Mouse (Mus musculus): ENCODE measurements around the gene Lrpap1.

The Lrpap1 gene

GRCm38 (mm10) chr5:35118418-35118817, 12.9 kb upstream of the Lrpap1 start:
- no peak for DNase-seq

- DNase-seq, result no peak
Measured at GRCm38 (mm10) chr5:35117633-35118032, 12.1 kb upstream of the Lrpap1 start.

DNA sequence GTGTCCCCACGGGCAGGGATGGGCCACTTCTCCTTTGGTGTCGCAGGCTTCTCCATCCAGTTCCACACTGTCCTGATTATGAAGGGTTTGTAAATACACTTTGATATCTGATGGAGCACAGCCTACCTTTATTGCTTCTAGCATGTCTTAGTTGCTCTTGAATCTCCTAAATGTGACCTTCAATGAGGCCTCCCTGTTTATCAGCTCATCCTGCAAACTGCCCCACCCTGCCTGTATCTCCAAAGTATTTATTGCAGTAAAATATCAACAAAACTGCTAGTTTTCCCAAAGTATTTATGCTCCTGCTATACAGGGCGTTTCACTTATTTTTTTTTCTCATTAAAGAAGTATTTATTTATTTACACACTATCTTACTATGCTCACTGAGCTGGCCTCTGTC, 10.4 kb upstream of the Lrpap1 start:
- DNase-seq, result no peak

- no peak for DNase-seq
Measured at GRCm38 (mm10) chr5:35112444-35112843, 6.9 kb upstream of the Lrpap1 start.

- DNase-seq, result no peak
Measured at GRCm38 (mm10) chr5:35105922-35106298, 344 bp upstream of the Lrpap1 start.

GRCm38 (mm10) chr5:35104183-35104959, 1.2 kb downstream of the Lrpap1 start:
- no peak for DNase-seq

DNA sequence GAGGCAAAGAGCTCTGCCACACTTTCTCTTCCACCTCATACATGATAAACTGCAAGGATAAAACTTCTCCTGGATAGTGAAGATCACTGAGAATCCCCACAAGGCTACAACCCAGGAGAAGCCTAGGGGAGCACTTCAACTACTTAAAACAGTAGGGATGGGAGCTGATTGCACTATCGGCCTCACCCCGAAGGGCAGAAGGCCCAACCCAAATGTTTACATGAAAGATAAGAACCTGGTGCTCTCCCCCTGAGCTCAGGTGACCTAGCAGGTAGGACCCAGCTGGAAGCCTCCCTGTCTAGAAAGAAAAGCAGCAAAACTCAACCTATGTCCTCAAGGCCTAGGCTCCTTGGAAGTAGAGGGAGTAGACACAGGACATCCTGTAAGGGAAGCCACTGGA, 2.0 kb downstream of the Lrpap1 start:
- no peak for DNase-seq

DNA sequence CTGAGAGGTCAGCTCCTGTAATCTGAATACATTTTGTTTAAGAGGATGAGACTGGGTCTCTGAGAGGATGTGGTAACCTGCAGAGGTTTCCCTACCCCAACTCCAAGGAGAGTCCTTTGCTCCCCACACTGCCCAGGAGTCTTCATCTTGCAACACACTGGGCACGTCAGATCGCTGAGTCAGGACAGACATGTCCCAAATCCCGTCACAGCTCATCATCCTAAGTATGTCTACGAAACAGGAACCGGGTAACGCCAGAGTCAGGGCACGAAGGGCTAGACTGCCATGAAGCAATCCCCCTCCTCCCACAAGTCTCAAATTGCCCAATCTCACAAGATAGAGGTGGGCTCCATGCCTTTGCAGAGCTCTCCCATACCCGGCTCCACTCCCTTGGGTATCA, 2.5 kb downstream of the Lrpap1 start:
- DNase-seq, result no peak

DNA sequence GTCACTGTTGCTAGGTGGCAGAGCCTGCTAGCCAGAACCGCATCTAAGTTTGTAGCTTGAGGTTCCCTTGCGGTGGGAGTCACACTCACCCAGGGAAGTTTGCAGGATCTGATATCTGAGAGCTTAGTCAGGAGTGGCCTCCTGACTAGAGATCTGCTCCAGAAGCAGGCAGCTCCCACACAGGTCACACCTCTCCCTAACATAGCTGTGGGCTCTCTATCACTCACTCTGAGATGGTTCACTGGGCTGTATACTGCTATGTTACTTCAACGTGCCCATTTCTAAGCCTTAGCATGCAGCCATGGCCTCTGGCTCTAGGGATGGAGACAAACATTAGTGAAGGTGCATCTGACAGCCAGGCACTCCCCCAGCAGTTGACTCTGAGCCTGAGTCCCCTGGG, 13.9 kb downstream of the Lrpap1 start:
- DNase-seq, result no peak

DNA sequence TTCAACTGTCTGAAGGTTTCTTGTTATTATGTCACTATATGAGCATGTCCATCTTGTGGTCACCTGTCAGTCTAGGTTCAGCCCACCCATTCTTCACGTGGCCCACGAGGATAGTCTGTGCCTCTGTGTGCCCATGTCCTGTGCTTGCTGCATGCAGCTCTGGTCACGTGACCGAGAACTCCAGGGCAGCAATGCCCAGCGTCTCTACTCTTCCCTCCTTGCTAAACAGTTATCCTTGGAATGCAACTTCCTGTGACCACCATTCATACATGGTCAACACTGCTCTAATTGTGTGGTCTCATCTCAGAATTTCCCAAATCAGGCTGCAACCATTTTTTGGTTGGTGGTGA, 16.0 kb downstream of the Lrpap1 start:
- no peak for DNase-seq

- DNase-seq, result peak; percentile 57 to 69
Measured at GRCm38 (mm10) chr5:35088785-35089613, 16.6 kb downstream of the Lrpap1 start.

GRCm38 (mm10) chr5:35084913-35085312, 20.7 kb downstream of the Lrpap1 start:
- no peak for DNase-seq

DNA sequence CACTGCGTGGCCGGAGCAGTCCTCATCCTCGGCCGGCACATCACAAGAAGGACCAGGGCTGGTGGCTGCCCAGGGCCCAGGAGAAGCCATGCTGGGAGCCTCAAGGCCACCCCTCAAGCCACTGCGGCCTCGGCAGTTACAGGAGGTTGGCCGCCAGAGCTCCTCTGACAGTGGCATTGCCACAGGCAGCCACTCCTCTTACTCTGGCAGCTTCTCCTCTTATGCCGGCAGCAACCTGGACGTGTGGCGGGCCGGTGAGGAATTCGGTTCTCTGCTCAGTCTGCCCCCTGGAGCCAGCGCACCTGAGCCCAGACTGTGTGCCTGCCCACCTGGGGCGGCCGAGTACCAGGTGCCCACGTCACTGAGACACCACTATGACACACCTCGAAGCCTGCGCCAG, 26.5 kb downstream of the Lrpap1 start:
- no peak for DNase-seq

DNA sequence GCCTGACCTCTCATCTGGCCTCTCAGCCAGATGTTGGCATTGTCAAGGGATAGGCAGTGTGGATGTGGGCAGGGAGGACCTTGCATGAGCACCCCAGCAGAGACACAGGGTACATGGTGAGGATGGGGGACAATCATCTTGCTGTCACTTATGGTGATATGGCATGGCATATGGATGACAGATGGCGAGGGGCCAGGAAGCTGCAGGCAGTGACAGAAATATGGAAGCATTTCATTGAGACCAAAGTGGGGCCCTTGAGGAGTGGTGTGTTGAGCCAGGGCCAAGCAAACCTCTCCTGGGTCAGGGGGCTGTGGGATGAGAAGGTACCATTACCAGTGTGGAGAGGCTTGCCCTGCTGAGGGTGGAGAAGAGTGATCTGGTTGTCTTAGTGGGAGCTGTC, 29.2 kb downstream of the Lrpap1 start:
- no peak for DNase-seq

GRCm38 (mm10) chr5:35073992-35074391, 31.6 kb downstream of the Lrpap1 start:
- DNase-seq, result no peak

DNA sequence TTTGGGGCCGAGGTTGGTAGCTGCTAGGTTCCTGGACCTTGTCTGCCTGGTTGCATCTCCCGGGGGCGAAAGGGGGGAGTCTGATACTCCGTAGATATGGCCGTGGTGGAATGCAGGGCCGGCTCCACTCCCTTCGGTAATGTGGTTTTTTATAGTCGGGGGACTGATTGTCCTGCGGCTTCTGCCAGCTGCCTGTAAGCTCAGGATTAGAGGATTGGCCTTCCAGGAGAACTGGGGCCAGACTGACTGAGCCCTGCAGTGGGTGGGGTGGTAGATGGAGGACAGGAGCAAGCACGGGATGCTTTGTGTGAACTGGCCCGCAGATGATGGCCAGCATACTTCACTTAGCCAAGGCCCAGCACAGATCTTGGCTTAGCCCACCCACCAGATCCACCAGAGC, 32.3 kb downstream of the Lrpap1 start:
- DNase-seq, result no peak

GRCm38 (mm10) chr5:35071855-35072254, 33.7 kb downstream of the Lrpap1 start:
- no peak for DNase-seq

- DNase-seq, result no peak
Measured at GRCm38 (mm10) chr5:35070953-35071352, 34.6 kb downstream of the Lrpap1 start.

- no peak for DNase-seq
Measured at GRCm38 (mm10) chr5:35070314-35070713, 35.3 kb downstream of the Lrpap1 start.

DNA sequence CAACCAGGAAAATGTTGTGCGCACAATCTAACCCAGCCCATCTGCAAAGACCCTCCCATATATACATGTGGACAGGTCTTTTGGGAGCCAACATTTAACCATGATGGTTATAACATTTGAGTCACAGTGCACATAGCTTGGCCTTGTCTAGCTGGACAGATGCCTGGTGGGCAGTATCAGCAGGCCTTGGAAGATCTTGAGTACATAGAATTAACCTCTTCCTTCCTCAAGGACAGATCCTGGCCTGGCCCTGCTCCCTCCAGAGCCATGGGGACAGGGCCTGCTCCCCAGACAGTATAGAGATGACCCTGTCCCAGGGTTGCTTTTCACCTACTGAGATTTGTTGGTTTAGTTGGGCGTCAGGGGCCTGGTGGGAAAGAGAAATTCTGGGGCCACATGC, 35.7 kb downstream of the Lrpap1 start:
- no peak for DNase-seq

DNA sequence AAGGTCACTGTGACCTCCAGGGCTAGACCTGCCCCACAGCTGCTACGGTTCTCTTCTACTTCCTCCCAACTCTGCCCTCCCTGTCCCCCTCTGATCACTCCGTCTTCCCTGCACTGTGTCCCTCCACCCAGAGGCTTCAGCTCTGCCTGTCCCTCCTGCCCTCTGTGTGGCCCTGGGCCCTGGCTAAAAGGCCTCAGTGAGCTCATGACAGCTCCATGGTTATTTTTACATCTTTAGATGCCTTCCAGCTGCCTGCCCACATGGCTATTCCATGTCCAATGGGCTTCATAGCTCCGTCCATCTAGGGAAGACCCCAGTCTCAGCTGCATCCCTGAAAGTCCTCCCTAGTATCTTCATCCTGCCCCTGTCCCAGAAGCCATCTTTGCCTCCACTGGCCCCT, 45.5 kb downstream of the Lrpap1 start:
- DNase-seq, result no peak

- no peak for DNase-seq
Measured at GRCm38 (mm10) chr5:35058216-35058615, 47.4 kb downstream of the Lrpap1 start.

GRCm38 (mm10) chr5:35057582-35057981, 48.0 kb downstream of the Lrpap1 start:
- DNase-seq, result no peak
